Comparison of ENCODE assay signal across 10 mouse cellular contexts in the genomic region with DNA sequence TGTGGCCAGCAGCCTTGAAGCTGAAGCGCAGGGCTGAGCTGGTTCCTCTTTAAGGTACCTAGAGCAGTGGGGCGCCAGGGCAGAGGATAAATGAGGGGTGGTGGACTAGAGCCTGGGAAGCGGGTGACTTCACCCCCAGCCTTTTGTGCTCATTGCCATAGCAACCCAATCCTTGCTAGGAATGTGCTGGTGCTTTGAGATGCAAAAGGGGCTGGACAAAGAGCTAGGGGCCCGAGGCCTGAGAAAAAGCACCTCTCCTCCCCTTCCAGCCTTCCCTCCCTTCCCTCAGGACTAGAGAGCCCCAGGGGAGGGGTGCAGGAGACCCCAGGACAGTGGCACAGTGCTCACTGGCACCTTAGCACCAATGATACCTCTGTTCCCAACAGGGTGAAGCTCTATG. TPM values are rescaled to one million over a fixed set of nuclear protein-coding genes. Genes with fewer than 3 reads are reported as not detected.
A peak's percentile ranks its signal among the peaks of the same experiment; 100 is the strongest.
DNase-seq lines count a peak whose midpoint lies in the region; ATAC-seq and TF ChIP-seq lines count a peak whose summit lies in the region.
"Had no signal": no experiment of that assay in that cellular context is flagged by ENCODE, and none has a peak within 500 bp of the region (broad histone marks: within the 10 kb centered on the region; RNA-seq: fewer than 3 reads in every experiment).

No protein-coding gene starts in this region.

- H3K27me3 ChIP-seq in hindbrain, postnatal 0 days (ENCODE audit: insufficient read depth, low read length): no peaks in the 10 kb centered on the region

- H3K4me3 ChIP-seq in hindbrain, postnatal 0 days (ENCODE audit: low read length): peak overlapping the region; percentile 40
- H3K4me3 ChIP-seq in olfactory bulb, adult 2 months (ENCODE audit: insufficient read depth, low read depth, low read length): peak overlapping the region; percentile 45

- H3K36me3 ChIP-seq in hindbrain, postnatal 0 days (ENCODE audit: insufficient read depth, low read length): no peaks in the 10 kb centered on the region

- whole genome bisulfite sequencing in hindbrain, postnatal 0 days: 25% methylated on average over 4 of the region's 4 CpGs
- WGBS in olfactory bulb, adult 2 months: 21% methylated on average over 4 of the region's 4 CpGs

- DNase-seq in layer of hippocampus, adult 9-11 months: peak; percentile 62
- no peak for DNase-seq in layer of hippocampus, postnatal 25 days (ENCODE audit: extremely low spot score in 1 of 2, low spot score in 1 of 2)
- DNase-seq in embryo, embryonic 9.5 days (ENCODE audit: extremely low spot score): peak; percentile 81
- DNase-seq in hindbrain, postnatal 0 days (ENCODE audit: low spot score): peak; percentile 81
- DNase-seq in cerebellum, adult 18-20 months: no peak
- no peak for DNase-seq in urinary bladder, postnatal 25 days (ENCODE audit: low spot score)
- DNase-seq: heart, postnatal 14 days had no signal

- peak; percentile 62 for ATAC-seq in hindbrain, postnatal 0 days
- no peak for ATAC-seq in granulocyte monocyte progenitor cell, adult 5-6 weeks (replicated peaks; ENCODE audit: poor library complexity, severe bottlenecking)

- peak overlapping the region; percentile 68 for H3K4me2 ChIP-seq in hindbrain, postnatal 0 days (ENCODE audit: low read depth, low read length)

- no peaks in the 10 kb centered on the region for H3K9me3 ChIP-seq in hindbrain, postnatal 0 days (ENCODE audit: low read length)

- H3K27ac ChIP-seq in hindbrain, postnatal 0 days: peak overlapping the region; percentile 78
- peak overlapping the region; percentile 92 for H3K27ac ChIP-seq in olfactory bulb, adult 2 months (ENCODE audit: insufficient read depth, low read depth, low read length)

- peak overlapping the region; percentile 41 for H3K9ac ChIP-seq in hindbrain, postnatal 0 days (replicated peaks; ENCODE audit: low read length)

- H3K4me1 ChIP-seq in hindbrain, postnatal 0 days (ENCODE audit: insufficient read depth, low read length): peaks cover 12% of the 10 kb centered on the region; the same call in 1 of the 2 replicates
- peaks cover 52% of the 10 kb centered on the region for H3K4me1 ChIP-seq in olfactory bulb, adult 2 months (ENCODE audit: control insufficient read depth, insufficient read depth, low read length)

- no peak for TF ChIP-seq CTCF in hindbrain, postnatal 0 days (IDR thresholded peaks at IDR 0.05; ENCODE audit: low read depth)
- no peak for TF ChIP-seq CTCF in olfactory bulb, adult 2 months (IDR thresholded peaks at IDR 0.05; ENCODE audit: insufficient read depth, low read depth, low read length)

- 0 out of 2 replicates have a peak, but pooled peaks have one; percentile 28 for TF ChIP-seq POLR2A in olfactory bulb, adult 2 months (IDR thresholded peaks at IDR 0.05; ENCODE audit: insufficient read depth, low read depth, low read length)

RNA-seq across cellular contexts. Expression of a gene that starts 1.0 kb away (rescaled TPM):
- total RNA-seq in layer of hippocampus, postnatal 25 days (2021): 100 to 1,000 TPM; 102 TPM
- 103 and 130 TPM in 2 replicates for total RNA-seq in hindbrain, postnatal 0 days (2014; rRNA removed)
- polyA plus RNA-seq in hindbrain, postnatal 0 days (2015; fragmentation: Nextera tagmentation; extraction: Ambion mirVana): 186 TPM in 2 replicates
- not detected in 2 replicates for polyA plus RNA-seq in olfactory bulb, adult 2 months (2012; ENCODE audit: insufficient read depth, insufficient read length, low replicate concordance, missing spikeins)
- 78.6 and 102 TPM in 2 replicates for total RNA-seq in granulocyte monocyte progenitor cell, adult 5-6 weeks (2014; fragmentation: Nextera tagmentation)
- total RNA-seq in granulocyte monocyte progenitor cell, adult 5-6 weeks (2017): 76.4 and 114 TPM in 2 replicates

RNA-seq across cellular contexts. Expression of a gene that starts 2.9 kb away (rescaled TPM):
- total RNA-seq in layer of hippocampus, postnatal 25 days (2021): under 1 TPM; 0.89 to 0.91 TPM
- 1.9 TPM in 2 replicates for total RNA-seq in hindbrain, postnatal 0 days (2014; rRNA removed)
- polyA plus RNA-seq in hindbrain, postnatal 0 days (2015; fragmentation: Nextera tagmentation; extraction: Ambion mirVana): 0.82 and 1.5 TPM in 2 replicates
- polyA plus RNA-seq in olfactory bulb, adult 2 months (2012; ENCODE audit: insufficient read depth, insufficient read length, low replicate concordance, missing spikeins): not detected in 2 replicates
- total RNA-seq in granulocyte monocyte progenitor cell, adult 5-6 weeks (2014; fragmentation: Nextera tagmentation): not detected in 2 replicates
- total RNA-seq in granulocyte monocyte progenitor cell, adult 5-6 weeks (2017): 0.04 TPM in 1 of 2 replicates, not detected in the other
- total RNA-seq: common myeloid progenitor, adult 5-6 weeks had no signal

RNA-seq across cellular contexts. Expression of a gene that starts 10.9 kb away (rescaled TPM):
- 10 to 100 TPM; 37.0 to 50.7 TPM for total RNA-seq in layer of hippocampus, postnatal 25 days (2021)
- total RNA-seq in hindbrain, postnatal 0 days (2014; rRNA removed): 29.4 and 37.9 TPM in 2 replicates
- polyA plus RNA-seq in hindbrain, postnatal 0 days (2015; fragmentation: Nextera tagmentation; extraction: Ambion mirVana): 36.8 and 37.2 TPM in 2 replicates
- polyA plus RNA-seq in olfactory bulb, adult 2 months (2012; ENCODE audit: insufficient read depth, insufficient read length, low replicate concordance, missing spikeins): not detected in 2 replicates
- not detected in 2 replicates for total RNA-seq in granulocyte monocyte progenitor cell, adult 5-6 weeks (2014; fragmentation: Nextera tagmentation)
- 0.13 TPM in 1 of 2 replicates, not detected in the other for total RNA-seq in granulocyte monocyte progenitor cell, adult 5-6 weeks (2017)

RNA-seq across cellular contexts. Expression of a gene that starts 19.8 kb away (rescaled TPM):
- total RNA-seq in layer of hippocampus, postnatal 25 days (2021): 10 to 100 TPM; 79.2 to 87.4 TPM
- 74.9 and 111 TPM in 2 replicates for total RNA-seq in hindbrain, postnatal 0 days (2014; rRNA removed)
- polyA plus RNA-seq in hindbrain, postnatal 0 days (2015; fragmentation: Nextera tagmentation; extraction: Ambion mirVana): 250 and 268 TPM in 2 replicates
- polyA plus RNA-seq in olfactory bulb, adult 2 months (2012; ENCODE audit: insufficient read depth, insufficient read length, low replicate concordance, missing spikeins): not detected in 2 replicates
- total RNA-seq in granulocyte monocyte progenitor cell, adult 5-6 weeks (2014; fragmentation: Nextera tagmentation): 312 and 315 TPM in 2 replicates
- 376 and 384 TPM in 2 replicates for total RNA-seq in granulocyte monocyte progenitor cell, adult 5-6 weeks (2017)

RNA-seq across cellular contexts. Expression of a gene that starts 20.2 kb away (rescaled TPM):
- total RNA-seq in layer of hippocampus, postnatal 25 days (2021): 10 to 100 TPM; 86.4 to 96.0 TPM
- total RNA-seq in hindbrain, postnatal 0 days (2014; rRNA removed): 97.9 and 101 TPM in 2 replicates
- 42.9 and 49.8 TPM in 2 replicates for polyA plus RNA-seq in hindbrain, postnatal 0 days (2015; fragmentation: Nextera tagmentation; extraction: Ambion mirVana)
- polyA plus RNA-seq in olfactory bulb, adult 2 months (2012; ENCODE audit: insufficient read depth, insufficient read length, low replicate concordance, missing spikeins): not detected in 2 replicates
- total RNA-seq in granulocyte monocyte progenitor cell, adult 5-6 weeks (2014; fragmentation: Nextera tagmentation): 3.7 and 6.0 TPM in 2 replicates
- total RNA-seq in granulocyte monocyte progenitor cell, adult 5-6 weeks (2017): 0.52 and 2.8 TPM in 2 replicates

Comparison
In these comparisons a context has a peak if more than half of its experiments do, and no peak if none do; other contexts are left out.
1. DNase-seq: peak in layer of hippocampus, adult 9-11 months (single experiment), embryo, embryonic 9.5 days (single experiment) and hindbrain, postnatal 0 days (single experiment); none in layer of hippocampus, postnatal 25 days (0 of 2), cerebellum, adult 18-20 months (0 of 2) and urinary bladder, postnatal 25 days (single experiment).
2. RNA of a gene that starts 10.9 kb away (total RNA-seq): 37.0 to 50.7 TPM in layer of hippocampus, postnatal 25 days and 29.4 to 37.9 TPM in hindbrain, postnatal 0 days; 0.13 TPM in granulocyte monocyte progenitor cell, adult 5-6 weeks; every median in the first group is over 10 times any median in the second.